Comparison of ENCODE assay signal across 8 mouse cellular contexts in the genomic region with DNA sequence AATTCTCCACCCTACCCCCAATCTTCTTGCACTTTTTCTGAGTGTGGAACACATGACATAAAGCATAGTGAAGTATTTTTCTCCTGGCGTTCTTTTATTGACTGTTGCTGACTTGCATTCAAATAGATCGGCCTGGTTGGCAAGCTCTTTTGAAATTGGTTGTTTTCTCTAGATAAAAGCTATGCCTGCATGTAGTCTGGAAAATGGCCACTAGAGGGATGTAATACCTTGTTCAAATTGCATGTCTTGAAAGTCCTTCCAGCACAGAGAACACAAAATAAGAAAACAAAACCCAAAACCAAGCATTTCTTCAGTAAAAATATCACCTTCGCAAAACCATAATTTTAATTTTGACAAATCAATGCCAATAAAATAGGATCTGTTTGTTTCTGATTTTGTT.
A peak's percentile ranks its signal among the peaks of the same experiment; 100 is the strongest.
DNase-seq lines count a peak whose midpoint lies in the region; ATAC-seq and TF ChIP-seq lines count a peak whose summit lies in the region.

No protein-coding gene starts in this region.

- peak; percentile 30; the same call in 1 of the 2 replicates for TF ChIP-seq CTCF in cortical plate, adult 2 months (IDR thresholded peaks at IDR 0.05; ENCODE audit: extremely low read depth, insufficient read depth, low read length)

- no peak for TF ChIP-seq POLR2A in cortical plate, adult 2 months (IDR thresholded peaks at IDR 0.05; ENCODE audit: extremely low read depth, insufficient read depth, low read length)
- no peak for TF ChIP-seq POLR2A in limb, embryonic 14.5 days (IDR thresholded peaks at IDR 0.05; ENCODE audit: borderline replicate concordance, extremely low read depth, insufficient read depth, insufficient read length)

- peak; percentile 37 for DNase-seq in heart, postnatal 4 days
- peak; percentile 25 for DNase-seq in urinary bladder, postnatal 25 days (ENCODE audit: low spot score)
- no peak for DNase-seq in urinary bladder, adult 18-20 months (ENCODE audit: low spot score in 2 of 2)
- DNase-seq in limb, embryonic 14.5 days (ENCODE audit: low spot score) = peak; percentile 82
- DNase-seq in thymus, postnatal 25 days = peak; percentile 2
- no peak for DNase-seq in MN1 (ENCODE audit: low spot score)

- WGBS in heart, embryonic 11.5 days (ENCODE audit: insufficient replicate concordance) = 53% methylated on average over 3 of the region's 3 CpGs
- 38% methylated on average over 3 of the region's 3 CpGs for WGBS in limb, embryonic 14.5 days

- no peak for ATAC-seq in heart, embryonic 11.5 days (replicated peaks; ENCODE audit: insufficient number of reproducible peaks, low FRiP score, low TSS enrichment)
- ATAC-seq in limb, embryonic 14.5 days (ENCODE audit: low FRiP score, low read depth) = no peak

- no peaks in the 10 kb centered on the region; the same call in 1 of the 2 replicates for H3K36me3 ChIP-seq in heart, embryonic 11.5 days (ENCODE audit: control insufficient read depth, insufficient read depth, low read length)
- no peaks in the 10 kb centered on the region for H3K36me3 ChIP-seq in limb, embryonic 14.5 days (ENCODE audit: control insufficient read depth, insufficient read depth, low read length)

- no peak overlapping the region for H3K4me2 ChIP-seq in heart, embryonic 11.5 days
- H3K4me2 ChIP-seq in limb, embryonic 14.5 days (replicated peaks; ENCODE audit: low read depth, low read length, severe bottlenecking) = no peak overlapping the region

- H3K9ac ChIP-seq in heart, embryonic 11.5 days (ENCODE audit: low read depth, low read length) = no peak overlapping the region
- no peak overlapping the region for H3K9ac ChIP-seq in limb, embryonic 14.5 days (ENCODE audit: low read depth, low read length, severe bottlenecking)

- H3K9me3 ChIP-seq in heart, embryonic 11.5 days (replicated peaks; ENCODE audit: control insufficient read depth, low read length) = no peaks in the 10 kb centered on the region
- no peaks in the 10 kb centered on the region for H3K9me3 ChIP-seq in limb, embryonic 14.5 days (ENCODE audit: control insufficient read depth, low read length)

- peaks cover 4% of the 10 kb centered on the region; the same call in 1 of the 2 replicates for H3K4me1 ChIP-seq in heart, embryonic 11.5 days (ENCODE audit: control insufficient read depth, insufficient read depth, low read length)
- no peaks in the 10 kb centered on the region for H3K4me1 ChIP-seq in cortical plate, adult 2 months (ENCODE audit: control insufficient read depth, insufficient read depth, low read length)
- no peaks in the 10 kb centered on the region for H3K4me1 ChIP-seq in limb, embryonic 14.5 days (ENCODE audit: control insufficient read depth, insufficient read depth, low read length)

- H3K27me3 ChIP-seq in heart, embryonic 11.5 days (ENCODE audit: control insufficient read depth, insufficient read depth, low read length) = no peaks in the 10 kb centered on the region
- H3K27me3 ChIP-seq in limb, embryonic 14.5 days (ENCODE audit: control insufficient read depth, insufficient read depth, low read length) = no peaks in the 10 kb centered on the region

- no peak overlapping the region for H3K4me3 ChIP-seq in heart, embryonic 11.5 days (ENCODE audit: low read depth, low read length)
- H3K4me3 ChIP-seq in cortical plate, adult 2 months (ENCODE audit: insufficient read depth, low read length) = no peak overlapping the region
- no peak overlapping the region for H3K4me3 ChIP-seq in limb, embryonic 14.5 days (replicated peaks; ENCODE audit: low read length)

- H3K27ac ChIP-seq in heart, embryonic 11.5 days (ENCODE audit: low read depth, low read length) = no peak overlapping the region
- H3K27ac ChIP-seq in cortical plate, adult 2 months (ENCODE audit: insufficient read depth, low read length) = no peak overlapping the region
- no peak overlapping the region for H3K27ac ChIP-seq in limb, embryonic 14.5 days (replicated peaks; ENCODE audit: low read depth, low read length)

Comparison
In these comparisons a context has a peak if more than half of its experiments do, and no peak if none do; other contexts are left out.
1. DNase-seq: peak in heart, postnatal 4 days (single experiment), urinary bladder, postnatal 25 days (single experiment), limb, embryonic 14.5 days (single experiment) and thymus, postnatal 25 days (single experiment); none in urinary bladder, adult 18-20 months (0 of 2) and MN1 (single experiment).